Mouse (Mus musculus) frontal cortex, postnatal 25 days (tissue): ENCODE results near the gene Efr3b.
A peak's percentile ranks its signal among the peaks of the same experiment; 100 is the strongest.
"Not testable (repeated sequence)": the region's sequence is repeated elsewhere in the genome, so short reads cannot be mapped to it uniquely, and the experiment has no call there.

ENCODE experiments used
- DNase-seq, 2 experiments: peaks; one replicate each; pipeline ENCODE4 v3.0.0; 2022; ENCODE audit warnings: low spot score in 2 of 2

Gene Efr3b

GRCm38 (mm10) chr12:3981350-3982131 is 57.2 kb downstream of the Efr3b start:
- peak; percentile 31 to 54 for DNase-seq

GRCm38 (mm10) chr12:3980991-3981349 is 57.7 kb downstream of the Efr3b start:
- DNase-seq: no peak

GRCm38 (mm10) chr12:3973169-3973568 is 65.5 kb downstream of the Efr3b start:
- not testable (repeated sequence) for DNase-seq

GRCm38 (mm10) chr12:3968380-3968779 is 70.3 kb downstream of the Efr3b start:
- DNase-seq: no peak

GRCm38 (mm10) chr12:3967196-3967595 is 71.5 kb downstream of the Efr3b start:
- DNase-seq: no peak

- DNase-seq: no peak
Observed at GRCm38 (mm10) chr12:3960553-3960952, 78.2 kb downstream of the Efr3b start.

- DNase-seq: peak; percentile 66 to 76
Observed at GRCm38 (mm10) chr12:3959791-3960543, 78.7 kb downstream of the Efr3b start.

- DNase-seq: no peak
Observed at GRCm38 (mm10) chr12:3956351-3956750, 82.4 kb downstream of the Efr3b start.

- DNase-seq: no peak
Observed at GRCm38 (mm10) chr12:3955371-3955770, 83.3 kb downstream of the Efr3b start.

GRCm38 (mm10) chr12:3954651-3955050 is 84.1 kb downstream of the Efr3b start, which contains the start of gene Pomc:
Gene Pomc (plus strand): TSS chr12:3954951.
- DNase-seq: no peak

GRCm38 (mm10) chr12:3947503-3947902 is 91.2 kb downstream of the Efr3b start:
- no peak for DNase-seq

- DNase-seq: no peak
Observed at GRCm38 (mm10) chr12:3944454-3945073, 94.2 kb downstream of the Efr3b start.

- DNase-seq: no peak
Observed at GRCm38 (mm10) chr12:3942026-3942425, 96.7 kb downstream of the Efr3b start.

GRCm38 (mm10) chr12:3930090-3930865 is 108.4 kb downstream of the Efr3b start:
- DNase-seq: not testable (repeated sequence)

GRCm38 (mm10) chr12:3928841-3929240 is 109.9 kb downstream of the Efr3b start:
- peak in 1 of 2 experiments; percentile 43 for DNase-seq

- peak; percentile 67 to 70 for DNase-seq
Observed at GRCm38 (mm10) chr12:3926127-3926526, 112.6 kb downstream of the Efr3b start.

- DNase-seq: no peak
Observed at GRCm38 (mm10) chr12:3919423-3919822, 119.3 kb downstream of the Efr3b start.

- no peak for DNase-seq
Observed at GRCm38 (mm10) chr12:3918577-3918976, 120.1 kb downstream of the Efr3b start.

GRCm38 (mm10) chr12:3917668-3918341 is 120.9 kb downstream of the Efr3b start:
- DNase-seq: no peak

GRCm38 (mm10) chr12:3915852-3916251 is 122.9 kb downstream of the Efr3b start:
- no peak for DNase-seq
